Mouse (Mus musculus) megakaryocyte, embryonic 14.5 days (primary cell): ENCODE data around the gene Glod5. TPM values are rescaled to one million over a fixed set of nuclear protein-coding genes. Genes with fewer than 3 reads are reported as not detected.

Experiments
- H3K27me3 ChIP-seq: replicated peaks from 2 replicates; pipeline ENCODE3; 2012; ENCODE audit warnings: inconsistent platforms
- H3K36me3 ChIP-seq: replicated peaks from 2 replicates; pipeline ENCODE3; 2012; ENCODE audit warnings: low read length, inconsistent platforms, mixed read lengths
- H3K4me1 ChIP-seq: 2 replicates; pipeline ENCODE4 v1.6.1; 2012; ENCODE audit warnings: inconsistent platforms
- H3K4me3 ChIP-seq: replicated peaks from 2 replicates; pipeline ENCODE3; 2012; ENCODE audit warnings: moderate library complexity, mild to moderate bottlenecking, inconsistent platforms
- H3K9me3 ChIP-seq: 2 replicates; pipeline ENCODE4 v1.6.1; 2012; ENCODE audit warnings: inconsistent platforms
- FLI1 ChIP-seq: IDR thresholded peaks from 2 replicates; pipeline ENCODE4 v1.6.1; 2012; ENCODE audit warnings: low read length, inconsistent platforms, mixed read lengths
- GATA1 ChIP-seq: IDR thresholded peaks from 3 replicates; pipeline ENCODE4 v1.6.1; 2012; ENCODE audit warnings: mixed read lengths, low read length, inconsistent platforms, borderline replicate concordance
- polyA plus RNA-seq: library from polyadenylated mRNA; stranded (reverse); fragments of >175 nt; gene quantifications from 2 replicates; pipeline ENCODE4 v1.2.3, GENCODE M21; 2012; ENCODE audit warnings: low replicate concordance; ENCODE audit not compliant: insufficient read depth

Gene Glod5
- polyA plus RNA-seq, 1 experiment, result 0.94 TPM

GRCm38 (mm10) chrX:8008543-8008942 is 9.7 kb downstream of the Glod5 start:
- Histone ChIP-seq H3K36me3 (peaks cover 14% of the 10 kb centered on the region), H3K4me3 (peak overlapping the region; percentile 72), H3K27me3 (no peaks in the 10 kb centered on the region), H3K4me1 (peaks cover 24% of the 10 kb centered on the region), H3K9me3 (no peaks in the 10 kb centered on the region)
- TF ChIP-seq GATA1 (no peak), FLI1 (no peak)

GRCm38 (mm10) chrX:8002971-8003370 is 15.3 kb downstream of the Glod5 start:
- H3K9me3 ChIP-seq, result no peaks in the 10 kb centered on the region
- peaks cover 22% of the 10 kb centered on the region for H3K4me1 ChIP-seq
- no peak overlapping the region for H3K4me3 ChIP-seq
- H3K36me3 ChIP-seq, result peaks cover 14% of the 10 kb centered on the region
- no peaks in the 10 kb centered on the region for H3K27me3 ChIP-seq
- TF ChIP-seq GATA1 (no peak), FLI1 (no peak)

GRCm38 (mm10) chrX:8002001-8002400 is 16.3 kb downstream of the Glod5 start:
- Histone ChIP-seq H3K9me3 (no peaks in the 10 kb centered on the region), H3K4me1 (peaks cover 22% of the 10 kb centered on the region), H3K4me3 (no peak overlapping the region)

GRCm38 (mm10) chrX:8000546-8001192 is 17.6 kb downstream of the Glod5 start:
- peaks cover 10% of the 10 kb centered on the region for H3K36me3 ChIP-seq
- no peaks in the 10 kb centered on the region for H3K9me3 ChIP-seq
- peaks cover 19% of the 10 kb centered on the region for H3K4me1 ChIP-seq
- no peaks in the 10 kb centered on the region for H3K27me3 ChIP-seq
- H3K4me3 ChIP-seq, result no peak overlapping the region
- no peak for TF ChIP-seq GATA1
- TF ChIP-seq FLI1, result no peak

More at GRCm38 (mm10) chrX:8002001-8002400, 16.3 kb downstream of the Glod5 start:
- peaks cover 14% of the 10 kb centered on the region for H3K36me3 ChIP-seq
- H3K27me3 ChIP-seq, result no peaks in the 10 kb centered on the region
- no peak for TF ChIP-seq GATA1
- TF ChIP-seq FLI1, result no peak

GRCm38 (mm10) chrX:7993068-7993735 is 25.1 kb downstream of the Glod5 start:
- no peak overlapping the region for H3K4me3 ChIP-seq
- H3K27me3 ChIP-seq, result no peaks in the 10 kb centered on the region
- no peaks in the 10 kb centered on the region for H3K9me3 ChIP-seq
- H3K4me1 ChIP-seq, result peaks cover 20% of the 10 kb centered on the region
- TF ChIP-seq GATA1, result no peak
- no peak for TF ChIP-seq FLI1
- H3K36me3 ChIP-seq, result peaks cover 7% of the 10 kb centered on the region

GRCm38 (mm10) chrX:7992379-7993067 is 25.8 kb downstream of the Glod5 start:
- peaks cover 7% of the 10 kb centered on the region for H3K36me3 ChIP-seq
- H3K4me1 ChIP-seq, result peaks cover 20% of the 10 kb centered on the region
- TF ChIP-seq GATA1 (no peak), FLI1 (no peak)
- peak overlapping the region; percentile 70 for H3K4me3 ChIP-seq
- no peaks in the 10 kb centered on the region for H3K27me3 ChIP-seq
- no peaks in the 10 kb centered on the region for H3K9me3 ChIP-seq

- Histone ChIP-seq H3K36me3 (peaks cover 7% of the 10 kb centered on the region), H3K4me1 (peaks cover 5% of the 10 kb centered on the region), H3K27me3 (no peaks in the 10 kb centered on the region), H3K9me3 (no peaks in the 10 kb centered on the region), H3K4me3 (no peak overlapping the region)
- no peak for TF ChIP-seq FLI1
- TF ChIP-seq GATA1, result no peak
Measured at GRCm38 (mm10) chrX:7981368-7981767, 36.9 kb downstream of the Glod5 start.

GRCm38 (mm10) chrX:7977892-7978291 is 40.4 kb downstream of the Glod5 start, which contains the start of gene Gata1:
Gene Gata1 (minus strand): TSS chrX:7978071.
- Histone ChIP-seq H3K4me3 (no peak within 1 kb of the TSS), H3K36me3 (peaks cover 7% of the 10 kb centered on the region), H3K4me1 (peaks cover 16% of the 10 kb centered on the region), H3K27me3 (no peaks in the 10 kb centered on the region), H3K9me3 (no peaks in the 10 kb centered on the region)
- no peak for TF ChIP-seq FLI1
- TF ChIP-seq GATA1, result no peak

- Histone ChIP-seq H3K4me3 (peak overlapping the region; percentile 64), H3K4me1 (peaks cover 55% of the 10 kb centered on the region)
- TF ChIP-seq GATA1 (peak; percentile 81), FLI1 (no peak)
Measured at GRCm38 (mm10) chrX:7971292-7971691, 47.0 kb downstream of the Glod5 start.

GRCm38 (mm10) chrX:7968899-7969298 is 49.4 kb downstream of the Glod5 start:
- TF ChIP-seq FLI1, result no peak
- TF ChIP-seq GATA1, result no peak
- peaks cover 53% of the 10 kb centered on the region for H3K4me1 ChIP-seq
- peak overlapping the region; percentile 86 for H3K4me3 ChIP-seq

More at GRCm38 (mm10) chrX:7971292-7971691, 47.0 kb downstream of the Glod5 start:
- H3K27me3 ChIP-seq, result no peaks in the 10 kb centered on the region
- H3K9me3 ChIP-seq, result no peaks in the 10 kb centered on the region
- H3K36me3 ChIP-seq, result peaks cover 2% of the 10 kb centered on the region

More at GRCm38 (mm10) chrX:7968899-7969298, 49.4 kb downstream of the Glod5 start:
- H3K9me3 ChIP-seq, result no peaks in the 10 kb centered on the region
- H3K27me3 ChIP-seq, result no peaks in the 10 kb centered on the region
- peaks cover 20% of the 10 kb centered on the region for H3K36me3 ChIP-seq
